Mouse (Mus musculus): ENCODE results near the gene Zfp706.

DNA sequence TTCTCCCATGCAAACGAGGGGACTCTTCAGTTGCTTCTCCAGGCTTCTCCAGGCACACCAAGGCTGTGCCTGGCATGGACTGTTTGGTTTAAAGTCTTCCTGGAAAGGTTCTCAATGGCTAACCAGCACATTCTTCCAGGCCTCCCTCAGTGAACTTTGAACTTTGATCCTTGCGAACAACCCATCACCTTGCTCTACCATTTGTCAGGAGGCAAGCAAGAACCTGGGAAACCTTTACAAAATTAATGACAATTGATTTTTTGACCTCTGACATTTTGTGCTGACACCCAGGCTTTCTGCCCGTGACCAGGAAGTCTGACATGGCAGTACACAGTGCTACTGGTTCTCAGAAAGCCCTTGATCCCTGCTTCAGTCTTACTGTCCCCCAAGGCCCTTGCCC lies 24.1 kb downstream of the Zfp706 start:
- TF ChIP-seq GATA1 (IDR thresholded peaks at IDR 0.05; ENCODE audit: low read length) (no peak), TAL1 (IDR thresholded peaks at IDR 0.05; ENCODE audit: low read length) (no peak)
